Mouse (Mus musculus): Measurements from ENCODE around the gene Shd.

DNA sequence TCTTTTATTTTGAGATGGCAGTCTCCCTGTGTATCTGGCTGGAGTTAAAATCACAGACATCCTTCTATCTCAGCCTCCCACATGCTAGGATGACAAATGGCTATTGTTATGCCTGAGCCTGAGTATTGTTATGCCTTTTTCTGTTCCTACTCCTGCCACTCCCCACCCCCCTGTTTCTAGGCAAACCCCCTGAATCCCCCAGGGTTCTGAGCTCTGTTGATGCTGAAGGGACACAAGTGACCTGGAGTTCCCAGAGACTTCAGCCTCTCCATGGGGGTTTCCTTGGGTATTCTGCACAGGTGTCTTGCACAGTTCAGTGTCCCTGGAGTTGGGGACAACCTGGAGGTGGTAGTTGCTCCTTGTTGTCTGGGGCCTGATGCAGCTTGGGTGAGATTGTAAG, 18.2 kb upstream of the Shd start:
- no peak for TF ChIP-seq POLR2A (IDR thresholded peaks at IDR 0.05; ENCODE audit: extremely low read depth, insufficient read depth, low read length)
- TF ChIP-seq CTCF (IDR thresholded peaks at IDR 0.05; ENCODE audit: low read depth, low read length): no peak

Measured in liver, adult 2 months (tissue).